Mouse (Mus musculus): ENCODE measurements around the gene Cxcl2.

DNA sequence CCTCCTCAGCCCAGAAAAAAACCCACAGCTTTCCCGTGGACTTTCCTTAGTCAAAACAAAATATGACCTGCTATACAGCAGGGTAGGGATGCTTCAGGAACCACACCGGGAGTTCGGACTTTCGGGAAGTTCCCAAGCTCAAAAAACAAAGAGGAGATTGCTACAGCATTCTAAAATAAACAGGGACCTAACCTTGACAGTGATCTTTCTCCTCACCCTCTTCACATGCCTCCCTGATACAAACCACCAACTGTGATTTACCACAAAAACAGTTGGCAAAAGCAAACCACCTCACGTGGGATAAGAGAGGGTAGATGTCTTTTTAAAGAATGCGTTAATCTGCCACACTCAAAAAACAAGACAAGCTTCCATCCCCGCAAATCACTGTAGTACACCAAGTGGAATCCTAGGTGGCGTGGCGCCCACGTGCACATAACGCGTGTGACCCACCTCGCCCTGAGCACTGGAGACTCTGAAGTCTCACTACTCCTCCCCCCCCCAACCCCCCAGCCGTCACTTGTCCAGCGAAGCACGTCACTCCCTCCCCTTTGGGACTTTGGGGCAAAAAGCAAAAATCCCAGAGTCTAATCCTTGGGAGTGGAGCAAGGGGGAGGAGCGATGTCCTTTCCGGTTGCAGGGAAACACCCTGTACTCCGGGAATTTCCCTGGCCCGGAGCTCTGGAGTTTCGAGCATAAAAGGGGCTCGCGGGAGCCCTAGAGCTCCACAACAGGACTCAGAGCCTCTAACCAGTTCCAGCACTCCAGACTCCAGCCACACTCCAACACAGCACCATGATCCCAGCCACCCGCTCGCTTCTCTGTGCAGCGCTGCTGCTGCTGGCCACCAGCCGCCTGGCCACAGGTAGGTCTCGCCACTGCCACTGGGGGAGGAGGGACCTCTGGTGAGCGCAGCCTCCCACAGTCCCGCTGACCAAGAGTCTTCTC, 12.9 kb upstream of the Cxcl2 start, which contains the start of gene Cxcl1:
- TF ChIP-seq CTCF (IDR thresholded peaks at IDR 0.05; ENCODE audit: borderline replicate concordance, insufficient read depth, low read length) = peak; percentile 66; the same call in 1 of the 2 replicates
- peak; percentile 78 for TF ChIP-seq POLR2A (IDR thresholded peaks at IDR 0.05; ENCODE audit: low read depth, low read length)
